16 mouse cellular contexts compared by ENCODE assay signal in genomic region chr2:130717951-130718350, GRCm38 (mm10). TPM values are rescaled to one million over a fixed set of nuclear protein-coding genes. Genes with fewer than 3 reads are reported as not detected.
"Had no signal": no experiment of that assay in that cellular context is flagged by ENCODE, and none has a peak within 500 bp of the region (broad histone marks: within the 10 kb centered on the region; RNA-seq: fewer than 3 reads in every experiment).

No protein-coding gene starts in this region.

- H3K9ac ChIP-seq: limb, embryonic 13.5 days; liver, embryonic 14.5 days; midbrain, embryonic 12.5 days; neural tube, embryonic 13.5 days had no signal

- ATAC-seq: hindbrain, embryonic 16.5 days; inflammation-experienced regulatory T-cells, adult 6 months; intestine, postnatal 0 days; midbrain, embryonic 16.5 days had no signal

- H3K27me3 ChIP-seq: limb, embryonic 13.5 days; midbrain, embryonic 12.5 days; neural tube, embryonic 13.5 days had no signal

- H3K9me3 ChIP-seq: limb, embryonic 13.5 days; midbrain, embryonic 12.5 days; neural tube, embryonic 13.5 days had no signal

- H3K4me1 ChIP-seq: limb, embryonic 13.5 days; midbrain, embryonic 12.5 days; neural tube, embryonic 13.5 days had no signal

- H3K4me2 ChIP-seq: limb, embryonic 13.5 days; midbrain, embryonic 12.5 days; neural tube, embryonic 13.5 days had no signal

- DNase-seq: lung, adult 18-20 months; retina, postnatal 1 day; right cerebral cortex, postnatal 4 days; spleen, adult 18-20 months; thymus, adult 18-20 months; thymus, postnatal 36 days had no signal

- H3K4me3 ChIP-seq: limb, embryonic 13.5 days; midbrain, embryonic 12.5 days; neural tube, embryonic 13.5 days had no signal

- H3K27ac ChIP-seq: limb, embryonic 13.5 days; liver, embryonic 14.5 days; midbrain, embryonic 12.5 days; neural tube, embryonic 13.5 days had no signal

RNA-seq across cellular contexts. Expression of gene Slc4a11, which starts 20.6 kb away (rescaled TPM):
- total RNA-seq: liver, adult 2 months; megakaryocyte-erythroid progenitor cell, adult 5-6 weeks had no signal
